Mouse (Mus musculus) cerebellum, adult 11 months (tissue): ENCODE results near the gene Pax5.

Experiments
- DNase-seq: peaks from one replicate; pipeline ENCODE4 v3.0.0; 2022

The Pax5 gene

GRCm38 (mm10) chr4:44664004-44664766 is 46.1 kb downstream of the Pax5 start:
- peak; percentile 22 for DNase-seq

GRCm38 (mm10) chr4:44663489-44663888 is 46.8 kb downstream of the Pax5 start:
- no peak for DNase-seq

GRCm38 (mm10) chr4:44645181-44645580 is 65.1 kb downstream of the Pax5 start:
- DNase-seq = no peak

- no peak for DNase-seq
Observed at GRCm38 (mm10) chr4:44641831-44642587, 68.3 kb downstream of the Pax5 start.

GRCm38 (mm10) chr4:44635618-44636017 is 74.7 kb downstream of the Pax5 start:
- no peak for DNase-seq

GRCm38 (mm10) chr4:44633694-44634524 is 76.4 kb downstream of the Pax5 start:
- DNase-seq = no peak

- DNase-seq = no peak
Observed at GRCm38 (mm10) chr4:44630059-44630458, 80.2 kb downstream of the Pax5 start.

- DNase-seq = no peak
Observed at GRCm38 (mm10) chr4:44627890-44628289, 82.4 kb downstream of the Pax5 start.

GRCm38 (mm10) chr4:44625108-44625424 is 85.2 kb downstream of the Pax5 start:
- DNase-seq = no peak

- no peak for DNase-seq
Observed at GRCm38 (mm10) chr4:44624232-44625107, 85.8 kb downstream of the Pax5 start.

- no peak for DNase-seq
Observed at GRCm38 (mm10) chr4:44623435-44623727, 86.9 kb downstream of the Pax5 start.

- DNase-seq = no peak
Observed at GRCm38 (mm10) chr4:44622682-44623434, 87.4 kb downstream of the Pax5 start.

- no peak for DNase-seq
Observed at GRCm38 (mm10) chr4:44620241-44620640, 90.0 kb downstream of the Pax5 start.

GRCm38 (mm10) chr4:44614066-44614667 is 96.1 kb downstream of the Pax5 start:
- no peak for DNase-seq

- DNase-seq = no peak
Observed at GRCm38 (mm10) chr4:44612392-44612791, 97.9 kb downstream of the Pax5 start.

- no peak for DNase-seq
Observed at GRCm38 (mm10) chr4:44605453-44605852, 104.8 kb downstream of the Pax5 start.

- DNase-seq = no peak
Observed at GRCm38 (mm10) chr4:44602257-44602801, 108.0 kb downstream of the Pax5 start.

- no peak for DNase-seq
Observed at GRCm38 (mm10) chr4:44601370-44601769, 108.9 kb downstream of the Pax5 start.

- no peak for DNase-seq
Observed at GRCm38 (mm10) chr4:44600875-44601274, 109.4 kb downstream of the Pax5 start.

GRCm38 (mm10) chr4:44597965-44598364 is 112.3 kb downstream of the Pax5 start:
- DNase-seq = peak; percentile 62

GRCm38 (mm10) chr4:44593091-44593490 is 117.2 kb downstream of the Pax5 start:
- DNase-seq = no peak
